Mouse (Mus musculus) cortical plate, adult 2 months (tissue): Measurements from ENCODE around the gene Osgep.

Experiments used
- CTCF ChIP-seq: fragments of 200-500 bp; IDR thresholded peaks from 2 replicates; pipeline ENCODE4 v1.5.1; 2011; ENCODE audit warnings: mild to moderate bottlenecking, control low read depth, low read length; ENCODE audit not compliant: insufficient read depth; ENCODE audit errors: extremely low read depth
- POLR2A ChIP-seq: fragments of 200-500 bp; IDR thresholded peaks from 2 replicates; pipeline ENCODE4 v1.6.1; 2011; ENCODE audit warnings: mild to moderate bottlenecking, low read length, control low read depth; ENCODE audit not compliant: insufficient read depth; ENCODE audit errors: extremely low read depth

- TF ChIP-seq CTCF (no peak), POLR2A (no peak)
Observed at GRCm38 (mm10) chr14:50908126-50908525, 16.6 kb downstream of the Osgep start.
